Mouse (Mus musculus) hindbrain, embryonic 10.5 days (tissue): ENCODE data around the gene Brs3. TPM values are rescaled to one million over a fixed set of nuclear protein-coding genes. Genes with fewer than 3 reads are reported as not detected.
A peak's percentile ranks its signal among the peaks of the same experiment; 100 is the strongest.

Experiments
- DNase-seq: peaks from one replicate; pipeline ENCODE4 v3.0.0-alpha.2; 2017; ENCODE audit warnings: low spot score
- H3K27ac ChIP-seq: fragments of 300-500 bp; sonication (generic); 2 replicates; pipeline ENCODE4 v1.5.1; 2016; ENCODE audit warnings: mild to moderate bottlenecking, moderate library complexity
- H3K27me3 ChIP-seq: fragments of 300-500 bp; sonication (generic); 2 replicates; pipeline ENCODE4 v1.6.1; 2016; ENCODE audit warnings: mild to moderate bottlenecking; ENCODE audit not compliant: poor library complexity, insufficient read depth, severe bottlenecking
- H3K36me3 ChIP-seq: fragments of 300-500 bp; sonication (generic); 2 replicates; pipeline ENCODE4 v1.6.1; 2016; ENCODE audit warnings: mild to moderate bottlenecking, moderate library complexity
- H3K4me1 ChIP-seq: fragments of 300-500 bp; sonication (generic); replicated peaks from 2 replicates; pipeline ENCODE4 v1.6.1; 2016; ENCODE audit warnings: mild to moderate bottlenecking
- H3K4me3 ChIP-seq: fragments of 300-500 bp; sonication (generic); 2 replicates; pipeline ENCODE4 v1.5.1; 2016; ENCODE audit warnings: mild to moderate bottlenecking, moderate library complexity
- H3K9me3 ChIP-seq: fragments of 300-500 bp; sonication (generic); 2 replicates; pipeline ENCODE4 v1.6.1; 2016; ENCODE audit warnings: mild to moderate bottlenecking, moderate library complexity
- WGBS: fragments of 180-500 bp; shearing (Covaris S2); methylation state at CpG from one replicate; pipeline ENCODE4 v1.1.7; 2016; 5-methylcytosine and 5-hydroxymethylcytosine counted together
- polyA plus RNA-seq: library from polyadenylated mRNA; unstranded; fragments of >200 nt; fragmentation: Nextera tagmentation; extraction: Ambion mirVana; gene quantifications from 2 replicates; pipeline ENCODE4 v1.2.1, GENCODE M21; 2016

Gene Brs3
- polyA plus RNA-seq = not detected in 2 replicates

DNA sequence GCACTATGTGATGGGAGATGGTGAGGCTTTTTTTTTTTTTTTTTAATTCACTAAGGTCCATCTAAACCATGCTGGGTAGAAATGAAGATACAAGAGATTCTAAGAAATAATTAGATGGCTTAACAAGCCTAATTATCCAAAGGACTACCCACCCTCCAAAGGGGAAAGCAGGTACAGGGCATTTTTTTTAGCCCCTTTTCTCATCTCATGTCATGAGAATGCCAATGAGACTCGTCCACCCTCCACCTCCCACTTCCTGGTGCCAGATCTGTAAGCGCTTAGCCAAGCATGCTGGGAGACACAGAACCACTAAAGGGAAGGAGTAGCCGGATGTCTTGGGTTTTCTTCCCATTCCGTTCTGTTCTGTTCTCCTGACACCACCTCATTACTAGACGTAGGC lies at the start of gene Brs3:
TSS of gene Brs3 (plus strand) at position 301 of the 400 bp plus-strand sequence.
- Histone ChIP-seq H3K36me3 (no peaks in the 10 kb centered on the region), H3K4me1 (no peaks in the 10 kb centered on the region), H3K9me3 (no peaks in the 10 kb centered on the region), H3K27me3 (no peaks in the 10 kb centered on the region), H3K27ac (no peak within 1 kb of the TSS), H3K4me3 (no peak within 1 kb of the TSS)
- WGBS = 86% methylated on average over 5 of the region's 5 CpGs
- no peak for DNase-seq

- no peaks in the 10 kb centered on the region for H3K27me3 ChIP-seq
- H3K9me3 ChIP-seq = no peaks in the 10 kb centered on the region
- no peaks in the 10 kb centered on the region for H3K36me3 ChIP-seq
- no peak overlapping the region for H3K4me3 ChIP-seq
- H3K4me1 ChIP-seq = no peaks in the 10 kb centered on the region
- WGBS = 82% methylated on average over 2 of the region's 2 CpGs
- no peak overlapping the region for H3K27ac ChIP-seq
- no peak for DNase-seq
Measured at GRCm38 (mm10) chrX:57012891-57013290, 30.0 kb upstream of the Brs3 start.

GRCm38 (mm10) chrX:57043869-57044268 lies 995 bp downstream of the Brs3 start:
- Histone ChIP-seq H3K4me3 (no peak overlapping the region), H3K36me3 (no peaks in the 10 kb centered on the region), H3K27me3 (no peaks in the 10 kb centered on the region), H3K9me3 (no peaks in the 10 kb centered on the region), H3K27ac (no peak overlapping the region), H3K4me1 (no peaks in the 10 kb centered on the region)
- 84% methylated on average over 6 of the region's 6 CpGs for WGBS
- DNase-seq = no peak

DNA sequence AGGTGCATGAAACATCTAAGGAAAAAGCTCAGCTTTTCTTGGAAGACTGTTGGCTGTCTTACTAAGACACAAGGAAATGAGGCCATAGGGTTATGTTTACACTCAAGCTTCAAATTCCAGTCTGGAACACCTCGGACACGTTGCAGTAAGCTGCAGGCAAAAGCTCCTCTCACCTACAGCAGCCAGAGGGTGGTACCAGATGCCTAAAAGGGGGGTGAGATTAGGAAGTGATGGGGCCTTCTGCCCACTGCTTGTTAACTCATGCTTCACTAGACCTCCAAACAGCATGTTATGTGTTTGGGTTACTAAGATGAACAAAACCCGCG lies 9.9 kb downstream of the Brs3 start:
- no peak for DNase-seq
- Histone ChIP-seq H3K27ac (peak overlapping the region; percentile 95), H3K36me3 (peaks cover 10% of the 10 kb centered on the region), H3K4me3 (peak overlapping the region; percentile 60), H3K27me3 (no peaks in the 10 kb centered on the region), H3K4me1 (no peaks in the 10 kb centered on the region), H3K9me3 (no peaks in the 10 kb centered on the region)
- WGBS = 14% methylated on average over 4 of the region's 4 CpGs

- H3K4me3 ChIP-seq = peak within 1 kb of the TSS; percentile 60
- H3K27me3 ChIP-seq = no peaks in the 10 kb centered on the region
- H3K9me3 ChIP-seq = no peaks in the 10 kb centered on the region
- H3K27ac ChIP-seq = peak within 1 kb of the TSS; percentile 95
- peak; percentile 83 for DNase-seq
- peaks cover 10% of the 10 kb centered on the region for H3K36me3 ChIP-seq
- no peaks in the 10 kb centered on the region for H3K4me1 ChIP-seq
- whole genome bisulfite sequencing = 20% methylated on average over 81 of the region's 85 CpGs
Measured at GRCm38 (mm10) chrX:57053174-57053992, 10.5 kb downstream of the Brs3 start, which contains the start of gene Htatsf1. Gene Htatsf1 (plus strand): TSS chrX:57053583.

- Histone ChIP-seq H3K4me3 (peak overlapping the region; percentile 60), H3K4me1 (no peaks in the 10 kb centered on the region), H3K36me3 (peaks cover 10% of the 10 kb centered on the region), H3K27me3 (no peaks in the 10 kb centered on the region), H3K9me3 (no peaks in the 10 kb centered on the region), H3K27ac (peak overlapping the region; percentile 95)
- DNase-seq = no peak
- 26% methylated on average over 11 of the region's 11 CpGs for WGBS
Measured at GRCm38 (mm10) chrX:57053993-57054385, 11.1 kb downstream of the Brs3 start.

GRCm38 (mm10) chrX:57081496-57081895 lies 38.6 kb downstream of the Brs3 start:
- H3K36me3 ChIP-seq = no peaks in the 10 kb centered on the region
- H3K27me3 ChIP-seq = no peaks in the 10 kb centered on the region
- H3K4me1 ChIP-seq = no peaks in the 10 kb centered on the region
- H3K27ac ChIP-seq = no peak overlapping the region
- H3K4me3 ChIP-seq = no peak overlapping the region
- no peak for DNase-seq
- H3K9me3 ChIP-seq = no peaks in the 10 kb centered on the region
- whole genome bisulfite sequencing = 87% methylated on average over 5 of the region's 5 CpGs

GRCm38 (mm10) chrX:57087806-57088205 lies 44.9 kb downstream of the Brs3 start, which contains the start of gene Vgll1:
Gene Vgll1 (plus strand): TSS chrX:57088106.
- 81% methylated on average over 4 of the region's 4 CpGs for WGBS
- no peaks in the 10 kb centered on the region for H3K4me1 ChIP-seq
- H3K36me3 ChIP-seq = no peaks in the 10 kb centered on the region
- H3K4me3 ChIP-seq = no peak within 1 kb of the TSS
- DNase-seq = no peak
- no peak within 1 kb of the TSS for H3K27ac ChIP-seq
- H3K9me3 ChIP-seq = no peaks in the 10 kb centered on the region
- H3K27me3 ChIP-seq = no peaks in the 10 kb centered on the region

Other genes starting within 250 kb of the Brs3 start
- gene Map7d3, start 220.7 kb upstream of the Brs3 start, polyA plus RNA-seq = 2.1 and 2.4 TPM in 2 replicates
- gene Adgrg4, start 172.9 kb upstream of the Brs3 start, polyA plus RNA-seq = not detected in 2 replicates
- 60.4 and 73.7 TPM in 2 replicates for gene Htatsf1, start 10.5 kb downstream of the Brs3 start, polyA plus RNA-seq
- 0.10 and 0.12 TPM in 2 replicates for gene Vgll1, start 45.0 kb downstream of the Brs3 start, polyA plus RNA-seq
- not detected in 2 replicates for gene Cd40lg, start 169.1 kb downstream of the Brs3 start, polyA plus RNA-seq